In genomic region chr9:36895009-36895693, GRCm38 (mm10) we compare ENCODE assay signal across 9 mouse cellular contexts.
A peak's percentile ranks its signal among the peaks of the same experiment; 100 is the strongest.
DNase-seq lines count a peak whose midpoint lies in the region; ATAC-seq and TF ChIP-seq lines count a peak whose summit lies in the region.
"Had no signal": no experiment of that assay in that cellular context is flagged by ENCODE, and none has a peak within 500 bp of the region (broad histone marks: within the 10 kb centered on the region; RNA-seq: fewer than 3 reads in every experiment).

No protein-coding gene starts in this region.

- in situ Hi-C loops in ES-E14 (cut with MboI; ENCODE audit: low sequenced_read_pairs in 2 of 2, unreplicated experiment in 2 of 2): loop anchor here in 1 of 2 experiments (5.0 kb wide), 1 partner anchor 332 kb away; no protein-coding TSS in a partner anchor

- TF ChIP-seq CTCF in brain, embryonic 14.5 days (IDR thresholded peaks at IDR 0.05; ENCODE audit: borderline replicate concordance, extremely low read depth, insufficient read depth, insufficient read length): peak; percentile 84
- TF ChIP-seq CTCF in small intestine, adult 2 months (IDR thresholded peaks at IDR 0.05; ENCODE audit: extremely low read depth, insufficient read length, insufficient replicate concordance, low read depth, low read length): peak; percentile 37; the same call in 1 of the 2 replicates

- no peak overlapping the region for H3K9ac ChIP-seq in ES-E14 (ENCODE audit: insufficient read depth, low read depth, low read length, poor library complexity, severe bottlenecking)
- H3K9ac ChIP-seq in forebrain, embryonic 13.5 days: peak overlapping the region; percentile 23; the same call in 1 of the 2 replicates
- H3K9ac ChIP-seq in hindbrain, embryonic 12.5 days: no peak overlapping the region

- no peak overlapping the region for H3K27ac ChIP-seq in ES-E14 (ENCODE audit: insufficient read depth, low read depth, low read length, poor library complexity, severe bottlenecking)
- no peak overlapping the region for H3K27ac ChIP-seq in forebrain, embryonic 13.5 days
- no peak overlapping the region for H3K27ac ChIP-seq in hindbrain, embryonic 12.5 days
- no peak overlapping the region for H3K27ac ChIP-seq in small intestine, adult 2 months (ENCODE audit: insufficient read depth, low read depth, low read length)

- ATAC-seq in forebrain, embryonic 13.5 days: peak; percentile 86
- peak; percentile 84 for ATAC-seq in hindbrain, embryonic 12.5 days (ENCODE audit: low FRiP score)
- no peak for ATAC-seq in erythroid progenitor cell, adult 5-6 weeks (replicated peaks; ENCODE audit: low FRiP score, poor library complexity, severe bottlenecking)

- no peak overlapping the region for H3K4me2 ChIP-seq in forebrain, embryonic 13.5 days
- H3K4me2 ChIP-seq in hindbrain, embryonic 12.5 days (replicated peaks): no peak overlapping the region

- H3K9me3 ChIP-seq in ES-E14 (ENCODE audit: control insufficient read depth, insufficient read depth, low read depth, low read length): no peaks in the 10 kb centered on the region
- H3K9me3 ChIP-seq in forebrain, embryonic 13.5 days (replicated peaks): no peaks in the 10 kb centered on the region
- H3K9me3 ChIP-seq in hindbrain, embryonic 12.5 days (replicated peaks): no peaks in the 10 kb centered on the region

- DNase-seq in ES-E14 (ENCODE audit: low read depth, low spot score): peak; percentile 51
- peak; percentile 85 for DNase-seq in brain, embryonic 14.5 days (ENCODE audit: low read depth)
- DNase-seq in layer of hippocampus, postnatal 14 days (ENCODE audit: low spot score in 2 of 2): peak; percentile 75 to 84
- DNase-seq in mesoderm, embryonic 11.5 days (ENCODE audit: low read depth, low spot score): peak; percentile 65

- no peak overlapping the region for H3K4me3 ChIP-seq in ES-E14 (ENCODE audit: insufficient read depth in 1 of 2, low read depth in 1 of 2, low read length in 2 of 2, poor library complexity in 1 of 2, severe bottlenecking in 1 of 2)
- H3K4me3 ChIP-seq in forebrain, embryonic 13.5 days: no peak overlapping the region
- no peak overlapping the region for H3K4me3 ChIP-seq in hindbrain, embryonic 12.5 days
- H3K4me3 ChIP-seq in small intestine, adult 2 months (ENCODE audit: low read depth, low read length): no peak overlapping the region
- H3K4me3 ChIP-seq: myocyte had no signal

- H3K36me3 ChIP-seq in ES-E14 (ENCODE audit: control insufficient read depth, insufficient read depth, low read length, poor library complexity, severe bottlenecking): no peaks in the 10 kb centered on the region
- peaks cover 19% of the 10 kb centered on the region for H3K36me3 ChIP-seq in forebrain, embryonic 13.5 days (ENCODE audit: poor library complexity, severe bottlenecking)
- H3K36me3 ChIP-seq in hindbrain, embryonic 12.5 days: peaks cover 27% of the 10 kb centered on the region
- no peaks in the 10 kb centered on the region for H3K36me3 ChIP-seq in small intestine, adult 2 months (ENCODE audit: control insufficient read depth, insufficient read depth, low read length)

- WGBS in forebrain, embryonic 13.5 days: 76% methylated on average over 8 of the region's 8 CpGs
- WGBS in hindbrain, embryonic 12.5 days: 82% methylated on average over 8 of the region's 8 CpGs
- WGBS in small intestine, adult 2 months: 57% methylated on average over 8 of the region's 8 CpGs

- H3K4me1 ChIP-seq in ES-E14 (ENCODE audit: control insufficient read depth in 2 of 2, insufficient read depth in 2 of 2, low read length in 2 of 2, poor library complexity in 1 of 2): no peaks in the 10 kb centered on the region
- no peaks in the 10 kb centered on the region for H3K4me1 ChIP-seq in forebrain, embryonic 13.5 days
- H3K4me1 ChIP-seq in hindbrain, embryonic 12.5 days: no peaks in the 10 kb centered on the region
- no peaks in the 10 kb centered on the region for H3K4me1 ChIP-seq in small intestine, adult 2 months (ENCODE audit: control insufficient read depth, insufficient read depth, insufficient read length, low read length)

- H3K27me3 ChIP-seq in forebrain, embryonic 13.5 days: no peaks in the 10 kb centered on the region
- no peaks in the 10 kb centered on the region for H3K27me3 ChIP-seq in hindbrain, embryonic 12.5 days
- no peaks in the 10 kb centered on the region for H3K27me3 ChIP-seq in small intestine, adult 2 months (ENCODE audit: control insufficient read depth, insufficient read depth, low read length)

- TF ChIP-seq POLR2A in brain, embryonic 14.5 days (IDR thresholded peaks at IDR 0.05; ENCODE audit: borderline replicate concordance, extremely low read depth, insufficient read depth, insufficient read length, poor library complexity, severe bottlenecking): no peak
- TF ChIP-seq POLR2A in small intestine, adult 2 months (IDR thresholded peaks at IDR 0.05; ENCODE audit: low read depth, low read length): no peak

TF ChIP-seq in ES-E14, 5 proteins besides CTCF, POLR2A, EP300 and RAD21:
- TF ChIP-seq MAFK (IDR thresholded peaks at IDR 0.05; ENCODE audit: insufficient read depth, low read depth, low read length) (no peak), ZNF384 (IDR thresholded peaks at IDR 0.05; ENCODE audit: low read depth, low read length) (no peak), HCFC1 (IDR thresholded peaks at IDR 0.05; ENCODE audit: borderline replicate concordance, insufficient read depth, low read length) (no peak), ZC3H11A (IDR thresholded peaks at IDR 0.05; ENCODE audit: borderline replicate concordance, low read depth, low read length) (peak; percentile 57; the same call in 1 of the 2 replicates)
